Mouse (Mus musculus) T-cell, adult 66 days (primary cell): ENCODE data around the gene Rbbp7. TPM values are rescaled to one million over a fixed set of nuclear protein-coding genes. Genes with fewer than 3 reads are reported as not detected.

Experiments used
- total RNA-seq, 2 experiments: library from RNA; stranded (reverse); gene quantifications; 3 replicates in 1 of 2; 4 replicates in 1 of 2; pipeline ENCODE4 v1.2.4; 2023

Rbbp7 gene
- total RNA-seq, result 100 to 1,000 TPM; 109 to 115 TPM

GRCm38 (mm10) chrX:162760115-162760942 is at the start of gene Rbbp7:
TSS of gene Rbbp7 (plus strand) at chrX:162760402.

Other genes with a start within 250 kb of the Rbbp7 start
- under 1 TPM; 0.15 to 0.36 TPM for gene Reps2, start 116.8 kb upstream of the Rbbp7 start, total RNA-seq
- gene Txlng, start 69.1 kb downstream of the Rbbp7 start, total RNA-seq, result 10 to 100 TPM; 31.3 to 37.5 TPM
- gene Syap1, start 128.0 kb downstream of the Rbbp7 start, total RNA-seq, result 10 to 100 TPM; 20.1 to 21.3 TPM
- 100 to 1,000 TPM; 142 to 146 TPM for gene Ctps2, start 140.8 kb downstream of the Rbbp7 start, total RNA-seq
- gene S100g, start 204.2 kb downstream of the Rbbp7 start, total RNA-seq, result not detected